Mouse (Mus musculus) testis, adult 2 months (tissue): Measurements from ENCODE around the gene Rtl6.

Experiments
- CTCF ChIP-seq: fragments of 200-500 bp; IDR thresholded peaks from 2 replicates; pipeline ENCODE4 v1.5.1; 2012; ENCODE audit warnings: low read depth, mild to moderate bottlenecking, inconsistent platforms, low read length, moderate library complexity; ENCODE audit not compliant: control insufficient read depth, insufficient read depth, insufficient replicate concordance
- POLR2A ChIP-seq: fragments of 200-500 bp; IDR thresholded peaks from 2 replicates; pipeline ENCODE4 v1.6.1; 2012; ENCODE audit warnings: low read depth, mild to moderate bottlenecking, inconsistent platforms, low read length, moderate library complexity; ENCODE audit not compliant: control insufficient read depth

DNA sequence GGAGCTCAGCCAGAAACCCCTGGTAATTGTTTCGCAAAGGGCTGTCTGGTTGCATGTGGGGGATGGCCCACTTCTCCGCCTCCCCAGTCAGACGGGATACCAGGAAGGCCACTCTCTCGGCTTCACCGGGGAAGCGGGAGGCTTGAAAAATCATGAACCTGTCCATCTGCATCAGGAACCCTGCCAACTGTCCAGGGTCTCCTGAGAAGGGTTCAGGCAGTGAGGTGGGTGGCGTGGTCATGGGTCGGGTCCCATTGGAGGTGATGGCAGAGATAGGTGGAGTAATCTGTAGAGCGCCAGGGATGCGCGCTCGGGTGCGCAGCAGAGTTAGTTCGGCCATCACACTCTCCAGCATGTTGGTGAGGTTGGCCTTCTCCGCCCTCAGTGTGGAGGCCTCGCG is 949 bp downstream of the Rtl6 start:
- TF ChIP-seq CTCF (no peak), POLR2A (no peak)
